Mouse (Mus musculus): ENCODE results near the gene Tmem220.

Gene Tmem220

DNA sequence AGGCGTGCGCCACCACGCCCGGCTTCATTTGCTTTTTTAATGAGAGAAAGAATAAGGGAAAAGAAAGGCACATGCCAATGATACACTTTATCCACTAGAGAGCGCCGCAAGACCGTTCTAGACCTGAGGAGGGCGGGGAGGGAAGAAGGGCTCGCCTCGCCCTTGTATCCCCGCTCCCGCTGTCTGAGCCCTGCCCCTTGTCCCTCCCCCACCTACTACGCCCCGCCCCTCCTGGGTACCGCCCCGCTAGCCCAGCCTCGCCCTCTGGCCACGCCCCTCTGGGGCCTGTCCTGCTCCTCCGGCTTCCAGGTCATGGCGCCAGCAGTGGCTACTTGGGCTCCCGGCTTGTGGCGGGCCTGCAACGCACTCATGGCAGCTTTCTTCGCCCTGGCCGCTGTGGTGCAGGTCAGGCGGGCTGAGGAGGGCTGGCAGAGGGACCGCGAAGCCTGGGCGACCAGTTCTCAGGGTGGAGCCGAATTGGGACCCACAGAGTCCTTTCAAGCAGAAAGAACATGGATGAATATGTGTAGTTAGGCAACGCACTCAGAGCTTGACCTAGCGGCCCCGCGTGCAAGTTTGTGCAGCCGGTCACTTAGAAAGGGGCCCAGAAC is at the start of gene Tmem220:
TSS of gene Tmem220 (plus strand) at position 288 of the 611 bp plus-strand sequence.
- peak; percentile 99 for DNase-seq (ENCODE audit: low read depth, low spot score)

DNA sequence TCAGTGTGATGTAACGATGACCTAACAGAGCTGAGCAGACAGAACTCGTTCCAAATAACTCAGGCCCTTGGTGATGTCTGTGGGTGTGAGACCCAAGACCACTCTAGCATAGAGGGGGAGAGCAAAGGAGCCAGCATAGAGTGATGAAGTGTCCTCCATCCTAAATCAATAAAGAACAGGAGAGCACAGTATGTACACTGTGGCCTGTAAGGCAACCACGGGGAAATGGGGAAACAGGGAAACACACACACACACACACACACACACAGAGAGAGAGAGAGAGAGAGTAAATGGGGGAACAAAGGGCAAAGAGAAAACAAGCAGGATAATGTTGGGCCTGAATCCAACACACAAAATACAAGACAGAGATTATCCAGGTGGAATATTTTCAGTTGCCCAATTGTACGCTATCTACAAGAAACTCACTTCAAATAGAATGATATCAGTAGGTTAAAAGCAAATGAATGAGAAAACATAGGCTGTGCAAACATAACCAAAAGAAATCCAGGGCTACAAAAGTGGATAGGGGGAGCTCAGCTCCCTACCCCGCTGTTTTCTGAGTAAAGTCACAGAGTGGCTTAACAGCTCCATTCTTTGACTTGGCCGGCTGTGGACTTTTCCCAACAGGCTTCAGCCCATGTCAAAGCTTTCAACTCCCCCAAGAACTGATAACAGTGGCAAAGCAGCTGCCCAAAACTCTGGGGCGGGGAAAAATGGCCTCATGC is 49.2 kb upstream of the Tmem220 start:
- no peak for DNase-seq (ENCODE audit: low read depth, low spot score)

DNA sequence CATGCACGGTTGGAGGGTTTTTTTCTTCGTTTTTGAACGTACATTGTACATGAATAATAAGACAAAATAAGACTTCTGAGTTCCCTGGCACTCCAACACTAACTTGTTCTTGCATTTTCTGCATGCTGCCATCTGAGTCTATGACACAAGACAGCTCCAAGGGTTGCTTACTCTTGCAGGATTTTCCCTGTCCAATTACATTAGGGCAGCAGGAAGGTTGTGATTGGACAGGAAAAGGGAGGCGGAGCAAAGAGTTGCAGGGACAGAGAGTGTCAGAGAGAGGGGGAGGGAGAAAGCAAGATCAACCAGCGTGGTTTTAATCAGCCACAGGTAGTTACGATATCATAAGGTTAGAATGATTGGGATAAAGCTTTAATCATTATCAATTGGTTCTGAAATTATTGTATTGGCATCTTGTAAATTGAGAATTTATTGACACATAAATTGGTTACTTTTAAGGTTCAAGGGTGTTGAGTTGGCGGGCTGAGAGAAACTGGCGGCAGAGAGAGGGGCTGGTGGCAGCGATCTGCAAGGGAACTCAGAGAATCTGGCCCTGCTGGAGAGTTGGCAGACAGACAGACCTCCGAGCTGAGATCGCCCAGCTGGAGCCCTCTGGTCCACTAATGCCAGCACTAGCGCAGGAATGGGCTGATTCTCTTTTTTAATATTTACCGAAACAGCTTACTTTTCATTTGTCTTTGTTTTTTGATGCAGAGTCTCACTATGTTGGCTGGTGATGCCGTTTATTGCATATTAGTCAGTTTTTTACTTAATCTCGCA is 43.4 kb upstream of the Tmem220 start:
- DNase-seq (ENCODE audit: low read depth, low spot score), result peak; percentile 86

DNA sequence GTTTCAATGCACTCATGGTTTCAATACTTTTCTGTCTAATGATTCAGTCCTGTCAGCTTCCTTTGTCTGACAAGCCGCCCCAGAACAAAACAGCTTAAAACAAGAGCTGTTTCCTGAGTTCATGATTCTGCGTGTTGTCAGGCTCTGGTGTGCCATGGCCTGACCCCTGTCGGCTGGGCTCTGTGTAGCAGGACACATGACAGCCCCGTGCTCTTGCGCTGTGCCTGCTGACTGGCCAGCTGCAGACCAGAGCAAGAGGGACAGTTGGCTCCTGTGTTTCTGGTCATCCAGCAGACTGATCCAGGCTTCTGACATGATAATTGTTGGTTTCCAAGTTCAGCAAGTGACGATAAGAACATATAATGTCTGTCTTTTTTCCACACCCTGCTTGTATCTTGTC is 42.2 kb upstream of the Tmem220 start:
- peak; percentile 64 for DNase-seq (ENCODE audit: low read depth, low spot score)

- no peak for DNase-seq (ENCODE audit: low read depth, low spot score)
Observed at GRCm38 (mm10) chr11:66983422-66984164, 41.4 kb upstream of the Tmem220 start.

GRCm38 (mm10) chr11:66984165-66985135 is 40.5 kb upstream of the Tmem220 start:
- DNase-seq (ENCODE audit: low read depth, low spot score), result peak; percentile 82

DNA sequence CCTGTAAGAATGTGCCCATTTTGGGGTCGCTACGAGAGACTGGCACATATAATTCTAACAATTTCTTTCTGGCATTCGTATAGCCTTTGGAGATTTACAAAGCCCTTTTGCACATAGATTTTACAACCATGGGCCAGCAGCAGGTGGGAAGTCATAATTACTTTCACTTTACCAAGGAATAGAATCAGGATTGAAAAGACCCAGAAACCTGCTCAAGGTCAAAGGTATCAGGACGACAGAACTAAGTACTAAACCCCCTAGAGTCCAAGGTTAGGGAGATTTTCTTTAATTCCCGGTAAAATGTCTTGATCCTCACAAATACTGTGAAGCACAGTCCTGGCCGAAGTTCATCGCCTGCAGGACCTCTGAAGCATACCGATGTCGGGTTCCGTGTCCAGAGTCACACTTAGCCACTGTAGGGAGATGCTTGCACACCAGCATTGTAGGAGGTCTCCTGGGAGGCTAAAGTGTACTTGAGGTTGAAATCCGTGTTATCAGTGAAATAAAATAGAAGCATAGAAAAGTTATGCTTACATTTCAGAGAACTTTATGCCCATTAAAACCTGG is 39.7 kb upstream of the Tmem220 start:
- no peak for DNase-seq (ENCODE audit: low read depth, low spot score)

DNA sequence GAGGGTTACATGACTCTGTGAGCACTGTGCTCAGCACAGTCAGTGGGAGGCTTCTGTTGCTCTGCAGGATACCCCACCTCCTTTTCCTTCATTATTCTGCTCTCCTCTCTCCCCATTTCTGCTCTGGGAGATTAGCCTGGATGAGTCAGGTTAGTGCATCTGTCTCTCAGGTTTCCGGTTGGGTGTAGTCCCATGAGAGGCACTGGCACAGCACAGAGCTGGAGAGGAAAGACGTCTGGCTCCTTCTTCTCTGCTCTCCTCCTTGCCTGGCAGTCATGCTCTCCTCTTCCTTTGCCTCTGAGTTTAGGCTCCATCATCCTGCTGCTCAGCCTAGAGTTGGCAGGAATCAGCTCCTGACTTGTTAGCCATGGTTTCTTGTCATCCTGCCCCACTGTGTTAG is 32.8 kb upstream of the Tmem220 start:
- no peak for DNase-seq (ENCODE audit: low read depth, low spot score)

- no peak for DNase-seq (ENCODE audit: low read depth, low spot score)
Observed at GRCm38 (mm10) chr11:66993674-66994073, 31.3 kb upstream of the Tmem220 start.

- DNase-seq (ENCODE audit: low read depth, low spot score), result no peak
Observed at GRCm38 (mm10) chr11:66996446-66996845, 28.5 kb upstream of the Tmem220 start.

DNA sequence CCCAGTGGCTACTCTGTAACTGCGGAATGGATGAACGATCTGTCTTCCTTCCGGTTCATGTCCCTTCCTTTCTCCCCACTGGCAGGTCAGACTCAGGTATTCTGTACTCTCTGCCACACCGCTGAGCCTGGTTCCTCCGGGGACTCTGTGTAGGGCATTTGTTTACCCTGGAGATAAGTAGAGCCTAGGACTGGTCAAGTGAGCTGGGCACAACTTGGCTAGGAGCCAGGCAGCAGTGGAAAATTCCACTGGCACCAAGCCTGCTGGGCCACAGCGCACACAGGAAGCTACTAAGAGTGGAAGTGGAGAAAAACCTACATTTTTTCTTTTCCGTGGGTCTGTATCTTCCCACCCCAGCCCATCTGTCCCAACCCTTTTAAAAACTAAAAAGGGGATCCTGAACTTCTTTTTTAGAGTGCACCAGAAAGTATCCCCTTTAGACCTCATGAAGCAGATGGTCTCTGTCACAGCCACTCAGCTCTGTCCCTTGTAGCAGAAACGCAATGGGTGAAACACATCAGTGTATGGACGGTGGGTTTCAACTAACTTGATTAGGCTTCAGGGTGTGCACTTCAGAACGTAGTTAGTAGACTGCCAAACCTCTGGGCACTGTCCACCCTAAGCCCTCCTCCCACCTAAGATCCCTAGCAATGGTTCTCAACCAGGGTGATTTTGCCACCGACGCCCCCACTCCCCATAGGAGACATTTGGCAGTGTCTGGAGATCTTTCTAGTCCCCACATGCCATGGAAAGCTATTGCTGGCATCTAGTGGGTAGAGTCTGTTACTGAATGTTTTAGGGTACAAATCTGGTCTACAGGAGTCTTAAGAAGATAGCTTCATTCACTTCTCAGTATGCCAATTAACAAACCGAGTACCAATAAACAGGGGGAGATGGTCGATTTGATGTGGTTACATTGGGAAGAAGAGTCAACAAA is 26.2 kb upstream of the Tmem220 start:
- DNase-seq (ENCODE audit: low read depth, low spot score), result no peak

GRCm38 (mm10) chr11:67000671-67001070 is 24.3 kb upstream of the Tmem220 start:
- DNase-seq (ENCODE audit: low read depth, low spot score), result no peak

DNA sequence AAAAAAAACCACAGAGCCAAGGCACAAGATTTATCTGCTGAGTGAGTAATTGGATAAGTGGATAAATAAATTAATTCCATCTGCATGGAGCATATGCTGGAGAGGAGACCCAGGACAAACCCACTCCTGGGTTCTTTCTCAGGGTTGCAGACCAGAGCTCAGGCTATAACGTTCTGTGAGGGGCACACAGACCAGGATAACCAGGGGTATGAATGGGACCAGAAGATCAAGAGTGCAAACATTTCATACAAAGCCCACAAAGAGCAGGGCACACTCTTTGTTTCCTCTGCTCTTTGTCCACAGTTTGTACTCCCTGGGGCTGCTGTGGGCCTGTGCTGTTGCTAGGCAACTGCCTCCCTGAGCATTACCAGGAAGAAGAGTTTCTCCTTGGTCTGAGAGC is 23.2 kb upstream of the Tmem220 start:
- DNase-seq (ENCODE audit: low read depth, low spot score), result peak; percentile 59

- no peak for DNase-seq (ENCODE audit: low read depth, low spot score)
Observed at GRCm38 (mm10) chr11:67002911-67003310, 22.0 kb upstream of the Tmem220 start.

DNA sequence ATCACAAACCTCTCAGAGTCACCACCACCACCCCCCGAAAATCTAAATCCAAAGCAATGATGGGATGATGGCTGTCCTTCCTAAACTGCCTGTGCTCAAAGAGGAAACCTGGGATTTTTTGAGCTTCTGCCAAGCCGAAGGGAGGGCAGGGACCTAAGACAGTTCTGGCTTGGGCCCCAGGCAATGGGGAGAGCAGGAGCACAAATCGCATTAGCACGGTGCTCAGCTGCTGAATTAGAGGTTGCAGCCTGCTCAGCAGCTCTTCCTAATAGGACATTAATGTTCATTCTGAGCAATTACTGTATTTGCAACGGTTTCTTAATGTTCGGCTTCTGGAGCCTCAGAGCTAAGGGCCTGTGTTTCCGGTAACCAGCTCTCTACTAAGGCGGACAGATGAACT is 17.0 kb upstream of the Tmem220 start:
- no peak for DNase-seq (ENCODE audit: low read depth, low spot score)

DNA sequence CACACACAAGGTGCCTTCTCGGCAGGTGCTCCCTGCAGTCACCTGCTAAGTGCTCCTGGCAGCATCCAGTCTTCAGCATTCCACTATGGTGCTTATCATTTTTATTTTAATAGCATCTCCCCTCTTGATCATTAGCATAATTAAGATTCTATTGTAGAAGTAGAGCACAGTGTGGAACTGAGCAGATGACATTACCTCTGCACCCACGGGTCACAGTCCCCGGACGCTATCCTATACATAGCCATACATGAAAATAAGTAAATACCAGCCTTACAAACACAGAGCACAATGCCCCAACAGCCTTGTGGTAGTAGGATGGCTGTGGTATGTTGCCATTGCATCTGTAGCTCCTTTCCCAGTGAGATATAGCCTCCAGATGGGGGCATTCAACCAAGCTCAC is 16.4 kb upstream of the Tmem220 start:
- DNase-seq (ENCODE audit: low read depth, low spot score), result no peak

- DNase-seq (ENCODE audit: low read depth, low spot score), result peak; percentile 46
Observed at GRCm38 (mm10) chr11:67010430-67010829, 14.5 kb upstream of the Tmem220 start.

GRCm38 (mm10) chr11:67011635-67012034 is 13.3 kb upstream of the Tmem220 start:
- DNase-seq (ENCODE audit: low read depth, low spot score), result peak; percentile 97

Measured in R1 (cell line).